Mouse (Mus musculus) testis, postnatal 14 days (tissue): ENCODE data around the gene Agl.
"Not testable (repeated sequence)": the region's sequence is repeated elsewhere in the genome, so short reads cannot be mapped to it uniquely, and the experiment has no call there.

Source experiments
- DNase-seq: peaks from one replicate; pipeline ENCODE4 v3.0.0; 2021; ENCODE audit warnings: low spot score

Gene Agl

GRCm38 (mm10) chr3:116816674-116817215, 8.8 kb upstream of the Agl start:
- DNase-seq = no peak

GRCm38 (mm10) chr3:116815916-116816315, 8.0 kb upstream of the Agl start:
- DNase-seq = no peak

- no peak for DNase-seq
Observed at GRCm38 (mm10) chr3:116815305-116815797, 7.4 kb upstream of the Agl start.

GRCm38 (mm10) chr3:116812946-116813345, 5.0 kb upstream of the Agl start:
- no peak for DNase-seq

- DNase-seq = not testable (repeated sequence)
Observed at GRCm38 (mm10) chr3:116810351-116810750, 2.4 kb upstream of the Agl start.

- DNase-seq = no peak
Observed at GRCm38 (mm10) chr3:116809221-116809620, 1.3 kb upstream of the Agl start.

- DNase-seq = no peak
Observed at GRCm38 (mm10) chr3:116808507-116809217, 696 bp upstream of the Agl start.

GRCm38 (mm10) chr3:116805866-116806265, 2.1 kb downstream of the Agl start:
- no peak for DNase-seq

GRCm38 (mm10) chr3:116804746-116805285, 3.1 kb downstream of the Agl start:
- DNase-seq = no peak

- DNase-seq = no peak
Observed at GRCm38 (mm10) chr3:116801755-116802154, 6.2 kb downstream of the Agl start.

GRCm38 (mm10) chr3:116798821-116799510, 9.0 kb downstream of the Agl start:
- no peak for DNase-seq

- no peak for DNase-seq
Observed at GRCm38 (mm10) chr3:116788851-116789250, 19.1 kb downstream of the Agl start.

GRCm38 (mm10) chr3:116786543-116786942, 21.4 kb downstream of the Agl start:
- no peak for DNase-seq

- DNase-seq = no peak
Observed at GRCm38 (mm10) chr3:116785820-116786219, 22.1 kb downstream of the Agl start.

- no peak for DNase-seq
Observed at GRCm38 (mm10) chr3:116784811-116785210, 23.2 kb downstream of the Agl start.

- no peak for DNase-seq
Observed at GRCm38 (mm10) chr3:116784290-116784689, 23.7 kb downstream of the Agl start.

GRCm38 (mm10) chr3:116776961-116777360, 31.0 kb downstream of the Agl start:
- DNase-seq = no peak

- DNase-seq = no peak
Observed at GRCm38 (mm10) chr3:116773836-116774235, 34.1 kb downstream of the Agl start.

GRCm38 (mm10) chr3:116771597-116771996, 36.4 kb downstream of the Agl start:
- no peak for DNase-seq

- DNase-seq = not testable (repeated sequence)
Observed at GRCm38 (mm10) chr3:116766963-116767362, 41.0 kb downstream of the Agl start.

GRCm38 (mm10) chr3:116752818-116753217, 55.1 kb downstream of the Agl start:
- no peak for DNase-seq

GRCm38 (mm10) chr3:116751191-116751860, 56.6 kb downstream of the Agl start:
- DNase-seq = no peak
